Mouse (Mus musculus) E14TG2a.4 (cell line): ENCODE measurements around the gene Plagl2.

Source experiments
- CTCF ChIP-seq: conservative IDR thresholded peaks from 2 replicates; pipeline ENCODE4 v1.5.1; 2014; ENCODE audit warnings: low read length
- NANOG ChIP-seq: IDR thresholded peaks from 2 replicates; pipeline ENCODE4 v1.6.1; 2014; ENCODE audit warnings: borderline replicate concordance, low read length, mixed read lengths

GRCm38 (mm10) chr2:153202766-153203165 is 38.5 kb downstream of the Plagl2 start:
- TF ChIP-seq CTCF (no peak), NANOG (no peak)
